Comparison of ENCODE assay signal across 17 mouse cellular contexts in genomic region chr12:71807306-71807705, GRCm38 (mm10). TPM values are rescaled to one million over a fixed set of nuclear protein-coding genes. Genes with fewer than 3 reads are reported as not detected.
A peak's percentile ranks its signal among the peaks of the same experiment; 100 is the strongest.
DNase-seq lines count a peak whose midpoint lies in the region; ATAC-seq and TF ChIP-seq lines count a peak whose summit lies in the region.
"Had no signal": no experiment of that assay in that cellular context is flagged by ENCODE, and none has a peak within 500 bp of the region (broad histone marks: within the 10 kb centered on the region; RNA-seq: fewer than 3 reads in every experiment).

No protein-coding gene starts in this region.

- no peak for ATAC-seq in heart, embryonic 12.5 days (ENCODE audit: insufficient number of reproducible peaks, low FRiP score)
- ATAC-seq in embryonic facial prominence, embryonic 14.5 days (ENCODE audit: low read depth), result peak; percentile 50; the same call in 1 of the 2 replicates
- ATAC-seq: forebrain, postnatal 0 days had no signal

- WGBS in heart, embryonic 12.5 days, result 70% methylated on average over 9 of the region's 9 CpGs
- 24% methylated on average over 9 of the region's 9 CpGs for WGBS in lung, adult 2 months
- WGBS in embryonic facial prominence, embryonic 14.5 days, result 42% methylated on average over 9 of the region's 9 CpGs

- no peaks in the 10 kb centered on the region for H3K36me3 ChIP-seq in heart, embryonic 12.5 days
- no peaks in the 10 kb centered on the region for H3K36me3 ChIP-seq in embryonic facial prominence, embryonic 14.5 days (ENCODE audit: control insufficient read depth, insufficient read depth, low read length)
- H3K36me3 ChIP-seq: forebrain, embryonic 10.5 days; hindbrain, embryonic 12.5 days; liver, embryonic 13.5 days; midbrain, embryonic 12.5 days had no signal

- H3K27me3 ChIP-seq in heart, embryonic 12.5 days (replicated peaks), result no peaks in the 10 kb centered on the region
- H3K27me3 ChIP-seq in embryonic facial prominence, embryonic 14.5 days (replicated peaks; ENCODE audit: control insufficient read depth, insufficient read depth, low read length), result no peaks in the 10 kb centered on the region
- H3K27me3 ChIP-seq: hindbrain, embryonic 12.5 days; liver, embryonic 13.5 days; midbrain, embryonic 12.5 days had no signal

- H3K27ac ChIP-seq in heart, embryonic 12.5 days (ENCODE audit: poor library complexity, severe bottlenecking), result no peak overlapping the region
- H3K27ac ChIP-seq in embryonic facial prominence, embryonic 14.5 days (replicated peaks; ENCODE audit: low read depth, low read length), result 0 out of 2 replicates have a peak overlapping the region, but pooled peaks have one; percentile 18
- H3K27ac ChIP-seq: forebrain, embryonic 10.5 days; hindbrain, embryonic 12.5 days; liver, embryonic 13.5 days; midbrain, embryonic 12.5 days had no signal

- H3K9ac ChIP-seq in heart, embryonic 12.5 days, result no peak overlapping the region
- no peak overlapping the region for H3K9ac ChIP-seq in embryonic facial prominence, embryonic 14.5 days (ENCODE audit: low read depth, low read length)
- H3K9ac ChIP-seq: forebrain, postnatal 0 days; hindbrain, embryonic 12.5 days; liver, embryonic 13.5 days; midbrain, embryonic 12.5 days had no signal

- TF ChIP-seq POLR2A in lung, adult 2 months (IDR thresholded peaks at IDR 0.05; ENCODE audit: borderline replicate concordance, extremely low read depth, low read depth, low read length), result no peak

- peak; percentile 92 for DNase-seq in heart, adult 11 months
- peak; percentile 45 for DNase-seq in layer of hippocampus, adult 9-11 months
- no peak for DNase-seq in layer of hippocampus, postnatal 36 days
- peak; percentile 41 for DNase-seq in lung, postnatal 10 days
- no peak for DNase-seq in lung, adult 2 months
- no peak for DNase-seq in embryonic facial prominence, embryonic 14.5 days (ENCODE audit: low spot score)
- DNase-seq in adrenal gland, adult 2 months, result no peak
- DNase-seq: cerebellum, adult 9-10 months; forebrain, postnatal 0 days; heart, postnatal 10 days; kidney, adult 8-10 months; liver, embryonic 13.5 days; thymus, postnatal 36 days had no signal

- H3K4me3 ChIP-seq in heart, embryonic 12.5 days, result no peak overlapping the region
- H3K4me3 ChIP-seq in lung, adult 2 months (replicated peaks; ENCODE audit: extremely low read depth, low read depth, low read length), result no peak overlapping the region
- no peak overlapping the region for H3K4me3 ChIP-seq in embryonic facial prominence, embryonic 14.5 days (ENCODE audit: low read depth, low read length)
- H3K4me3 ChIP-seq: forebrain, embryonic 10.5 days; hindbrain, embryonic 12.5 days; liver, embryonic 13.5 days; midbrain, embryonic 12.5 days had no signal

- no peak for TF ChIP-seq CTCF in lung, adult 2 months (IDR thresholded peaks at IDR 0.05; ENCODE audit: insufficient read depth, low read length)

- H3K4me1 ChIP-seq in heart, embryonic 12.5 days (replicated peaks), result peaks cover 19% of the 10 kb centered on the region
- no peaks in the 10 kb centered on the region; the same call in 1 of the 2 replicates for H3K4me1 ChIP-seq in lung, adult 2 months (ENCODE audit: control insufficient read depth, insufficient read depth, low read length)
- peaks cover 6% of the 10 kb centered on the region; the same call in 1 of the 2 replicates for H3K4me1 ChIP-seq in embryonic facial prominence, embryonic 14.5 days (ENCODE audit: control insufficient read depth, insufficient read depth, low read length)
- H3K4me1 ChIP-seq: forebrain, embryonic 10.5 days; hindbrain, embryonic 12.5 days; liver, embryonic 13.5 days; midbrain, embryonic 12.5 days had no signal

- H3K4me2 ChIP-seq in heart, embryonic 12.5 days, result no peak overlapping the region
- H3K4me2 ChIP-seq in embryonic facial prominence, embryonic 14.5 days (ENCODE audit: low read depth, low read length), result no peak overlapping the region
- H3K4me2 ChIP-seq: hindbrain, embryonic 12.5 days; liver, embryonic 13.5 days; midbrain, embryonic 12.5 days had no signal

- H3K9me3 ChIP-seq in heart, embryonic 12.5 days (replicated peaks), result no peaks in the 10 kb centered on the region
- H3K9me3 ChIP-seq in embryonic facial prominence, embryonic 14.5 days (ENCODE audit: control insufficient read depth, low read length), result no peaks in the 10 kb centered on the region
- H3K9me3 ChIP-seq: forebrain, embryonic 10.5 days; hindbrain, embryonic 12.5 days; liver, embryonic 13.5 days; midbrain, embryonic 12.5 days had no signal

RNA-seq across cellular contexts. Expression of gene Daam1, which starts 23.6 kb away (rescaled TPM):
- 23.1 and 23.3 TPM in 2 replicates for polyA plus RNA-seq in heart, embryonic 12.5 days (2016; fragmentation: Nextera tagmentation; extraction: Ambion mirVana)
- total RNA-seq in layer of hippocampus, postnatal 36 days (2021), result 10 to 100 TPM; 66.6 to 71.9 TPM
- polyA plus RNA-seq in lung, adult 2 months (2012; rRNA removed), result 9.4 and 15.2 TPM in 2 replicates
- polyA plus RNA-seq in embryonic facial prominence, embryonic 14.5 days (2014; fragmentation: Nextera tagmentation; extraction: Ambion mirVana), result 11.0 and 12.1 TPM in 2 replicates
- 10 to 100 TPM; 21.0 to 22.3 TPM for total RNA-seq in adrenal gland, adult 2 months (2021)
- polyA plus RNA-seq in adrenal gland, adult 2 months (2012; rRNA removed), result 1.7 and 2.3 TPM in 2 replicates

Comparison
In these comparisons a context has a peak if more than half of its experiments do, and no peak if none do; other contexts are left out.
1. DNase-seq: peak in heart, adult 11 months (single experiment), layer of hippocampus, adult 9-11 months (single experiment) and lung, postnatal 10 days (single experiment); none in layer of hippocampus, postnatal 36 days (0 of 2), lung, adult 2 months (single experiment), embryonic facial prominence, embryonic 14.5 days (single experiment) and adrenal gland, adult 2 months (single experiment).